Mouse (Mus musculus) v-Abl transformed pro-B cells (cell line): ENCODE results near the gene Tbx20.

Experiments used
- in situ Hi-C, 2 experiments: fragments of 400-800 bp; cut with MboI; formaldehyde crosslinking; loops; one replicate each; pipeline ENCODE4 v1.15.1; 2025; ENCODE audit not compliant: unreplicated experiment in 2 of 2

Gene Tbx20

GRCm38 (mm10) chr9:24770149-24770940 is 3.8 kb downstream of the Tbx20 start:
- in situ Hi-C loops: no loop called here

- in situ Hi-C loops: no loop called here
These were observed 4.5 kb downstream of the Tbx20 start for GRCm38 (mm10) chr9:24769611-24770010.

DNA sequence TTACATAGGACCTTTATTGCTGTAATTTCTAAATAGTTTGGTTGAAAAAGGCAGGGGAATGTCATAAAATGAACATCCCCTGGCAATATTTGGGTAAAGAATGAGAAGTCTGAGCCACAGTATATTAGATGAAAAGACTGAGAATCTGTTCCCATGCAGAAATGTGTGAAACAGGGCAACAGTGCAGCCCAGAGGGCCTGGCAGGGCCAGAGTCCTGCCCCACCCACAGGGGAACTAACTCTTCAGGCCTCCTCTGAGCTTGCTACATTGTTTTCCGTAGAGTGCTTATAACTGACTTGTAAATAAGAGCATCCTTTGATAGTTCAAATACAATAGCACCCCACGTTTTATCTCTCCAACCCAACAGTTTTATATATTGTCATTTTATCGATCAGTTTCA is 7.0 kb downstream of the Tbx20 start:
- in situ Hi-C loops: no loop called here

DNA sequence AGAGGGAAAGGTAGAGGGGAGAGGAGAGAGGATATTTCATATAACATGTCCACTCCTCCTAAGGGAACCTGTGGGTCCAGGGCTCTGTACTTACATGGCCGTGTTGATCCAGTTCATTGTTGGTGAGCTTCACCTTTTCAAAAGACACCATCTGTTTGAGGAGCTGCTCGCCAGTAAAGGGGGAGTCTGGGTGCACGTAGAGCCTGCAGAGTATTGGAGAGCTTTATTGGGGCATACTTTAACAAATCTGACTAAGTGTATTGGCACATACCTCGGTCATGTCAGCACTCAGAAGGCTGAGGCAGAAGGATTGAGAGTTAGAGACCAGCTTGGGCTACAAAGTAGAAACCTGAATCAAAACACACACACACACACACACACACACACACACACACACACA is 8.5 kb downstream of the Tbx20 start:
- in situ Hi-C loops: no loop called here

DNA sequence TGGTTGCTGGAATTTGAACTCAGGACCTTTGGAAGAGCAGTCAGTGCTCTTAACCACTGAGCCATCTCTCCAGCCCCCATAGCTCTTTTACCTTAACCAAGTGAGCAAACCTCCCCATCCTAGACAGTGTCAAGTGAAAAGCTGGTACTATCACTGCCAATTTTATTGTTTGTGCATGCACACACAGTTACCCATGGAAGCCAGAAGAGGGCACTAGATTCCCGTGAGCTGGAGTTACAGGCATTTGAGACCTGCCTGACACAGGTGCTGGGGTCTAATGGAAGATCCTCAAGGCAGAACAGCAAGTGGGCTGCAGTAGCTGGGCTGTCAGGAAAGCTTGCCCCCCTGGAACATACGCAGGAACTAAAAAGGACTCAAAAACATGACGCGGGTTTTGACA is 13.6 kb downstream of the Tbx20 start:
- in situ Hi-C loops: no loop called here

GRCm38 (mm10) chr9:24744958-24745357 is 29.1 kb downstream of the Tbx20 start:
- in situ Hi-C loops: no loop called here

DNA sequence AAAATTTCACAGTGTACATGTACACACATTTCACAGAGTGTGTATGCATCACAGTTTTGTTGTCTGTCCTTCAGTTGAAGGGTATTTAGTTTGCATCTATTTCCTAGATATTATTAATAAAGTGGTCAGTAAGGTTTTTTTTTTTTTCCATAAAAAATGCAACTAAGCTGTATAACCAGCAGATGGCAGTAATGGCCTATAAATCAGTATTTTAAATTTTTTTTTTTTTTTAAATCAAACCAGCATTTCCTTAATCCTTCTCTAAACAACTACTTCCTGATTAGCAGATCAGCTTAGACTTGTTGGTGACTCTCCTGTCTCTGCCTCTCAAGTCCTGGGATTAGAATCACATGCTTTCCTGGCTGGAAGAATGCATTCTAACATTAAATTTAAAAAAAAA is 72.9 kb downstream of the Tbx20 start:
- in situ Hi-C loops: loop anchor here (5.0 to 10.0 kb wide), 2 partner anchors 344 to 891 kb away; no protein-coding TSS in a partner anchor

GRCm38 (mm10) chr9:24696405-24696778 is 77.7 kb downstream of the Tbx20 start:
- in situ Hi-C loops: loop anchor here (10.0 to 25.0 kb wide), 4 partner anchors 338 to 891 kb away; no protein-coding TSS in a partner anchor

DNA sequence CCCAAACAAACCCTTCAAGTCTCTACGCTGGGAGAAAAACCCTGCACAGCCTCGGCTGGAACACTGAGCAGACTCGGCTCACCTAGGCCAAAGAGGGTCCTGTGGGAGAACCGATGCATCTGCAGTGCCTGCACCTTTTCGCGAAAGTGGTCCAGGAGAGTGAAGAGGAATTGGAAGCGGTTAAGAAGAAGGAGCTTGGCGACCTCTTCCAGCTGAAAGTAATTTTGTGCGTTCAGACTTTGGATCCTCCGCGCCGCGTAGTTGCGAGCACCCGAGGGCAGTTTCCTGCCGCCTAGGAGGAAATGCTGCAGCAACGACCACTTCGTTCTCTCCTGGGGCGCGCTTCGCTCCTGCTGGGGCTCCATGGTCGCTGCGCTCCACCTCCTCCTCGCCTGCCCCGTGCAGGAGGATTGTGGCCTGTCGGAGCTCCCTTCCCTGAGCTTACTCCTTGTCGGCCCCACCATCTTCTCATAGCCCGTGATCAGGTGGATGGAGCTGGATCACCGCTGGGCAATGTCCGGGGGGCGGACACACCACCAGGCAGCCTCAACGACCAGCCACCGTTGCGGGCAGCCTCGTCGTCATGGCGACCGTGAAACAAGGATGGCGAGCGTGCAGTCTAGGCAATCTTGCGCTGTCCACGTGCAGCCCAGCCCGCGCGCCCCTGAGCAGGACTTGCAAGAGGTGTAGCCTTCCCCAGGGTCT is 78.3 kb downstream of the Tbx20 start, which contains the start of gene Dpy19l2:
TSS of gene Dpy19l2 (minus strand) at position 594 of the 705 bp plus-strand sequence.
- in situ Hi-C loops: loop anchor here (10.0 to 25.0 kb wide), 4 partner anchors 339 to 891 kb away; no protein-coding TSS in a partner anchor
